Mouse (Mus musculus): ENCODE measurements around the gene Ptpre.

The Ptpre gene

GRCm38 (mm10) chr7:135580306-135581091 is 43.2 kb downstream of the Ptpre start:
- DNase-seq: no peak

DNA sequence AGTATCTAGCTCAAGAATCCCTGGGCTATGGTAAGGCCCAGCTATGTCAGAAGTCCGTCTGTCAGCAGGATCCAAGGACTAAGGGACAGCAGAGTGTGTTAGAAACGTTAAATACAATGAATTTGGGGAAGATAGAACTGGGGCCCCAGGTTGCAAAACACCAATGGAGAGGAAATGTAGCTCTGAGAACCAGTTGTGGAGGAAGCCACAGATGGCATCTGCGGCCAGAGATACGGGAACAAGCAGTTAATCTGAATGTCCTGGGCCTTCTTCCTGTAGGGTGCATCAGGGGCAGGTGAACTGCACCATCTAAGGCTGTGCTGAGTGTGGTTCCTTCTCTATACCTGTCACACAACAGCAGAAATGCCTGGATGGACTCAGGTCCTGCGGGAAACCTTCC is 43.8 kb downstream of the Ptpre start:
- no peak for DNase-seq

- no peak for DNase-seq
Measured at GRCm38 (mm10) chr7:135585125-135585687, 47.9 kb downstream of the Ptpre start.

DNA sequence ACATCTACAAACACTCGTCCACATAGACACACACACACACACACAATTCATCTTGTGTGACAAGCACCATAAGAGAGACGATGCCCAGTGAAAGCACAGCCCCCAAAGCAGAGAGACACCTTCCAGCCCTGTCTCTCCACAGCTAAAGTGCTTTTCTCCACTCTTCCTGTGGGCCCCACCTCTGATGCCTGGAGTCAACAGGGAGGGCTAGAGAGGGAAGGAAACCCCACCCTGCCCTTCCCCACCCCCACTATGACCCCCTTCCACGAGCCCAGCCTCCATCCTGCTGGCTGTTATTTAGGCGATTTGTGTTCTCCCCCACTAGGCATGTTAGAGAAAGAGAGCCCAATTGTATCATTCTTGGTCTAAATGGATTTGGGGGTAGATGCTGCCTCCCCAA is 49.1 kb downstream of the Ptpre start:
- DNase-seq: no peak

DNA sequence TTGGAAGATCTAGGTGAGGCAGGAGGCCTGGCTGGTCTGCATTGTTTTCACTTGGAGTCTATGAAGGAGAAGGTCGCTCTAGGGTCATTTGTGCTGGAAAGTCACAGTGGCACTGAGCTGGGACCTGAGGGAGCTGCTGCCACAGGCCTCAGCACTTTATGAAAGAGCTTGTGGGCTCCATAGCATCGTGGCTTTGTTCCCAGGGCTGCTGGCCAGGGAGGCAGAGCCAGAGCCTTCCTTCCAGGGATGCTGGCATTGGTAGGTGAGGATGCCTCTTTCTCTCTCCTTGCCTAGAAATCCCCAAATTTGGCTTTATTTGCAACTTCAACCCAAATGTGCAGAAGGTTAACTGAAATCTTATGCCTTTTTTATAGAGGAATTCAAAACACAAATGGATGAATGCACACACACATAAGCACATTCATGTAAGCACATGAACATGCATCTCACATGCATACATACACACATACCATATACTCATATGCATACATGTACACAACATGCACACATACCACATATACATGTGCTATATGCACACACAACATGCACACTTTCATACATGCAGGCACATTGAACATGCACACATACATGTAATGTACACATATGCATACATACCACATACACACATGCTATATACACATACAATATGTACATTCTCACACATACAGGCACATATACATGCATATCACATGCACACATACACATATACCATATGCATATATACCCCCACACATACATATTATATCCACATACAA is 50.7 kb downstream of the Ptpre start:
- peak; percentile 35 for DNase-seq

DNA sequence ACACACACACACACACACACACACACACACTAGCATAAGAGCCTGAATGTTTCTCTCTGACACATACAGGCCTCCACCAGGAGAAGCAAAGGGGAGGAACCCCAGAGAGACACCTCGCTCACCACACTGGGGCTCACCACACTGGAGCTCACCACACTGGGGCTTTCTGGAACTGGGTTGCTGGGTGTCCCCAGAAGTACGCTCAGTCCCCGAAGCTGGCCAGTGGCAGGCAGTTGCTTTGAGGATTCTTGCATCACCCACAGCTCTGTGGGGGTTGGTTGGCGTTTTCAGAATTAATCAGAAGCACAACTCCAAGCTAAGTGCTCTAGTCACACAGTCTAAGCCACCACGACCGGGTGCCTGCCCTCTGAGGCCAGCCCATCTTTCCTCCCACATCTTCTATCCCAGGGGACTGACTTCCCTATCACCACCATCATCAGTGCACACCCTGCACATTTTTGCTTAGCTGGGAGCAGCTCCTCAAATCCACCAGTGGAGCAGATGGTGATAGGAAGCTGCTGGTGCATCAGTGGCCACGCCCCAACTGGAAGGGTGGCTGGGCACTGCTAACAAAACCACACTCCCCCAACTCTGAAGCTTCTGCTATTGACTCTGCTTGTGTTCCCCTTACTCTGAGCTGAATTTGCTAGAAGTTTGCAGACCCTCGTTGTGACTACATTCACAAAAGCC is 51.5 kb downstream of the Ptpre start:
- DNase-seq: no peak

DNA sequence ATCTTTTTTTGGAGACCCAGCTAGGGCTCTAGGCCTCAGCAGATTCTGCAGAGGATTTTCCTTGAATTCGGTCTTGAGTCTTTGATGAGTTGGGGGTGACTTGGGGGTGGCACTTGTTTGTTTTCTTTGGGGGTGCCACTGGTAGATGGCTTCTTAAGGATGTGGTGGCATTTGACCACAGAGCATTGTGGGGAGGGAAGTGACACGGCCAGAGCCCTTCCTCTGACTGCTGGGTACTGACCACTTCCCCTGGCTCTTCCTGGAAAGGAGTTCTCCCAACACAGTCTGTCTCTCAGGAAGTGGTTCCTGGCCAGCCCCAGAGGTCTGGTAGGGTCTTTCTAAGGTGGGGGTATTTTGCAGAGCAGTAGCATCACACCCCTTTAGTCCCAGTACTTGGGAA is 54.2 kb downstream of the Ptpre start:
- no peak for DNase-seq

GRCm38 (mm10) chr7:135593286-135593685 is 56.0 kb downstream of the Ptpre start:
- DNase-seq: no peak

DNA sequence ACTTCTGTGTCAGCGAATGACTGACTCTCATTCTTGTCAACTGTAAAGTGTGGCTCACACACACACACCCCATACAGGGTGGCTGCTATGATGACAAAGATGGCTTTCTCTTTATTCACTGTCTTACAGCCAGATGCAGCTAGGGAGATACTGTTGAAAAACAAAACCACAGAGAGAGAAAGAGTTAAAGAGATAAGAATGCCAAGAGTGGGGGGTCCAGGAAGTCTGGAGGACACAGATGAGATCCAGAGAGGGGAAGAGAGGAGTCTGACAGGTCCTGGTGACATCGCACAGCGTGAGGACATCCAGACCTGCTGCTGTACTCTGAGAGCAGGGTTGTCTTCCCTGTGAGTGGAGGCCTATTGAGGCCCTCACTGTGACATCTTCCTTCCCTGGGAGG is 56.5 kb downstream of the Ptpre start:
- no peak for DNase-seq

DNA sequence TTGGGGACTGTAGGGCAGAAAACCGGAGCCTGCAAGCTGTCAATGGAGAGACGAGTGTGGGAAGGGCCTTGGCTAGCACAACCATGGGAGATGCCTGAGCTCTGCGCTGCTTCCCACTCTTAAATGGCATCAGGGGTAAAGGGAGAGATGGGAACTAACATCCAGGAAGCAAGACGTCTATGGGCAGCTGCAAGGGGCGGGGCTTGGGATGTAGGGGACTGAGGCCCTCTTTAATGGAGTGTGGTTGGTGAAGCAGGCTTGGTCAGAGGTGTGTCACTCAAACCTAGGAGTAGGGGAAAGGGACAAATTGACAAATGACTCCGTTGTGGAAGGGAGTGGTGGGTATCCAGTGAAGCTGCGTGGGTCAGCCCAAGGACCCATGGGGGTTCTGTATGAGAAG is 57.4 kb downstream of the Ptpre start:
- DNase-seq: no peak

- DNase-seq: no peak
Measured at GRCm38 (mm10) chr7:135595640-135596174, 58.4 kb downstream of the Ptpre start.

DNA sequence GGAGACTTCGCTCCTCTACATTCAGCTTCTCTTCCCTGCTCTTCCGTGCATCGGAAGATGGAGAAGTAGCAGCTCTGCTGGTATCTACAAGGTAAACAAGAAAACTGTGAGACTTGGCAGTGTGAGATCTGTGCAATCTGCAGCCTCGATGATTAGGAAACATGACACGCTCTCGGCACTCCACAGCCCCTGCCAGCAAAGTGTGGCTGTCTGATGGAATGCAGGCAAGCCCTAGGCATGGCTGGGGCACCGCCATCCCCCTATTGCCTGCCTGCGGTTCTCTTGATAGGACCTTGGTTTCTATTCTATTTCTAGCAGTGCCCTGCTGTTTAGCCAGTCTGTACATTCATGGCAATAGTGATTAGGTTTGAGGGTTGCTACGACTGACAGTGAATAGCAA is 59.7 kb downstream of the Ptpre start:
- no peak for DNase-seq

DNA sequence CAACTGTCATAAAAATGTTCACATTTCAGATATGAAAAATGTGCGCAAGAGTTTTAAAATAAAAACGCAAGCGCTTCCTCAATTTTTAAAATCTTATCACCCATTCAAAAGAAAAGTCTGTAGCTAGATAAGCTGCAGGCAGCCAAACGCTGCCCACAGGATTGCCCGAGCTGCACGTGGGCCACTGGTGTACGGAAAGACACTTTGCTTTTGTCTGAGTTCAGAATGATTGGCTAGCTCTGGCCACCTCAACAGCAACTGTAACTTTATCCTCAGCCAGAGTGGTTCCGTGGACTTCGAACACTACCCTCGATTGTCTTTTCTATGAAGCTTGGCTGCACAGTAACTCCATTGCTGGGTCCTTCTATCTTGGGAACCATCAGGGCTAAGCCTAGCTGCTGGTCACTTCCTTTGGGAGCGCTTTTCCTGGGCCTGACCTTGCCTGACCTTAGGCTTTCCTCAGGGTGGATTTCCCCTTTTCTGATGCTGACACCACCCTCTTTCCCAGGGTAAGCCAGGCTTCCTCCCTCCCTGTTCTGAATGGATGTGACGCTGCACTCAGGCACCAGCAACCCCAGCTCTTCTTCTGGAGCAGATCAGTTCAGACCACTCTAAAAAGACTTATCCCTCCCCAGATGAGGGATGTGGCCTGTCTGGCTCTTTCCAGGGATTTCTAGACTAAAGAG is 60.5 kb downstream of the Ptpre start:
- DNase-seq: no peak

DNA sequence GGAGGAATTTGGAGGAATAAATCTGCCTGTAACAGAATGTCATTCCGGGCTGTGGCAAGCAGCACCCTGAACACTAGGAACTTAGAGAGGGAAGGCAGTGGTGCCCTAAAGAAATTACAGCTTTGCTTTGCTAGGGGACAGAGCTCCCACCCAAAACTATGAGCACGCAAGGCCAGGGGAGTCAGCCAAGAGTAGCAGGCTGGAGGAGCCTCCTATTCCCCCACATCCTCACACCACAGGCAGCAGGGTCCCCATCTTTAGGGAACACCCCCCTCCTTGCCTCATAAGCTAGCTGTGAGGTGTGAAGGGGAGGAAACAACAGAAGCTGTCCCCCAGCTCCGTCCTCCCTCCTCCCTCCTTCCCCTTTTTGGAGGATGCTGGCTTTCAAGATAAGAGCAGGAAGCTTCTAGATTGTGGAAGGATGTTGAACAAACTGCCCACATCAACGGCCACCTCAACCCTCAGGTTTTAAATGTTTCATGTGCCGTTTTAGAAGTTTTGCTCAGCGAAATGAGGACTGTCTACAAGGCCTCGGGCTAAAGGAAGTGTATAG is 61.1 kb downstream of the Ptpre start:
- DNase-seq: no peak

- DNase-seq: no peak
Measured at GRCm38 (mm10) chr7:135600076-135600475, 62.8 kb downstream of the Ptpre start.

DNA sequence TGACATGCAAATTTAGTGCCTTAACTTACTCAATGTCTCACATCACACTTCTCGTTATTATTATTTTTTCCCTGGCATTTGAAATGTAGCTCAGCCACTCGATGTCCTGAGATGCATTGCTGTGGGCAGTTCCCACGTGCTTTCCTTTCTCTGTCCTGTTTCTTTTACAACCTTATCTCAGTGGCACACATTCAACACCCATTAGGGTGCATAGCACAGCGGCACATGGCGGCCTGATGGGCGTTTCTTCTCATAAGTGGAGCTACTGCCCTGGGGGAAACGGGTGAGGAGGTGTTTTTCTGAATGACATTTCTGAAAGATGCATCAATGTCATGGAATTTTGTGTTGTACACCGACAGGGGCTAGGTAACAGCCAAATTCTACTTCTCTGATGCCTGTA is 64.3 kb downstream of the Ptpre start:
- DNase-seq: no peak

DNA sequence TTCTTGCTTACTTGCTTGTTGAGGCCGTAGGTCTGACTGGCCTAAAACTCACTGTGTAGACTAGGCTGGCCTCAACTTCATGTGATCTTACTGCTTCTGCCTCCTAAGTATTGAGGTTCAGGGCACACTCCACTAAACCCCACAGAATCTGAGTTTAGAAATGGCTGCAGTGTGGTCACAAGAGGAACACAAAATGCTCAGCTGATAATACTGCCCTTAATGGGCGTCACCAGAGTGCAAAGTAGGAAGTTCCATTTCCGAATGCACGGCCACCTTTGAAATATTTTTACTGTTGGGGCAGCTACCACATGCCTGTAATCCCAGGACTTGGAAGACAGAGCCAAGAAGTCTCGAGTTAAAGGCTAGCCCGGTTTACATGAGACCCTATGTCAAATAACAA is 65.0 kb downstream of the Ptpre start:
- DNase-seq: no peak

DNA sequence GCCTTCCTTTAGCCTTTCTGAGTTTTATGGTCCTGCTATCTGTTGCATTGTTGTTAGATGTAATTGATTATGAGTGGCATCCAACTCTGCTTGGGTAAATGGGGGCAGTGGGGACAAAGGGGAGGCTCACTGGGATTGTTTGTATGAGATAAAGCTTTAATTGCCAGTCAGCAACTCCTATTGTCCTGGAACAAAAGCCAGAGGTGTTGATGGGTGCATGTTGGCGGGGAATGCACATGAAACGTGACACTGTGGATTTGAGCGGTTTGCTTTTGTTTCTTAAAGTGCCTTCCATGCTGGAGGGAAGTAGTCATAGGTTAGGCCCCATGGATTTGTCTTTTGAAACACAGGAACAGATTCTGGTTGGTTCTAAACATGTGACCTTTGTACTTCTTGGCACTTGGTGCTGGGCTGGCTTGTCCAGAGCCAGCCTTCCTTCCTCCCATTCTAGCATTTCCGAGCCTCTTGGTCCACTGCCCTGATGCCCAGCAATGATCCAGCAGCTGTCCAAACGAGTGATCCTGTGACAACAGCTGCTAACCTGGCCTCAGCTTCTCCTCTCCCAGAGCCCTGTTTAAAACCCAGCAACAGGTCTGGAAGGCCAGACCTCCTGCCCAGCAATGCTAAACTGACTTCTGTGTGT is 65.7 kb downstream of the Ptpre start:
- no peak for DNase-seq

DNA sequence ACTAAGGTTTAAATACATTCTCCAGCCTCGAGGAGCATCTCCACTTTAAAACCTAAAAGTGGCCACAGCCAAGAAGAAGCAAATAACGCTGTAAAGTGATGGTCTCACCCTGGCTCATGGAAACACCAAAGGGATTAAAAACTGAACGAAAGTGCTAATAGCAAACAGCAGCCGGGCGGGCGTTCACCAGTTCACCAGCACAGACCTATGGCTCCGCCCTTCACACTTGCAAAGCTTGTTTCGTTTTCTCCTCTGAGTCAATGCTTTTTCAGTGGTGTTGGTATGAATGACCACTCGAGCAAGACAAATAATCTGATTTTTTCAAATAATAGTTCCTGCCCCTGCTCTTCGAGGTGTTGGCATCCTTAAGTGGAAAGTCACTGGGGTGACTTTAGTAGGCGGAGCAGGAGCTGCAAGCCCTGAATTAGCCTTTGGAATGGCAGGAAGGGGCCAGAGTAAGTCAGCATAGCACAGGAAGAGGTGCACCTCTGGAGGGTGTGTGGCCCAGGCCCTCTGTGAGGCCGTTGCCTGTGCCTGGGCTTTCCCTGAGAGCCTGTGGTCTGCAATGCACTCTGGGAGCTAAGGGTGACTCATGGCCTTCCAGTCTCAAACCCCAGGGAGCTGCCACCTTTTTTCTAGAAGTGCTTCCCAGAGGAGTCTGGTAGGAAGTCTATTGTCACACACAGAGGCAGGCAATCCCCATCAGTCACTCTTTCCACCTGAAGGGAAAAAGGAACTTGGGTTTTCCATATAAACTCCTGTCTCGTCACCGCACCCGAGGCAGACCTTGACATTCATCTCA is 67.9 kb downstream of the Ptpre start:
- no peak for DNase-seq

GRCm38 (mm10) chr7:135605804-135606072 is 68.5 kb downstream of the Ptpre start:
- no peak for DNase-seq

DNA sequence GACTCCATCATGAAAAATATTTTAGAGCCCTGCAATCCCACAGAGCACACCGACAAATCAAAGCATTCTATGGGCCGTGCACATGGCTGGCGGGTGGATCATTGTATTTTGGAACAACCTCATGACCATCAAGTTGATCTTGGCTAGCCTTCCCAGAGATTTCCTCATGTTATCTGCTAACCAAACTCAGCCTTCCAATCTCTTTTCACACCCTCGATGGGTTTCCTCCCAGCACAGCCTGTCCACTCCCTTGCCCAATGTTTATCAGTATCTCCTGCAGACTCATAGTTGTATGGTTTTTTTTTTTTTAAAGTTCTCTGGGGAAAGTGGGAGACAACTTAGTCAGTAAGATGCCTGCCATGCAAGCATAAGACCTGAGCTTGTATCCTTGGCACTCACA is 70.9 kb downstream of the Ptpre start:
- DNase-seq: no peak

Data from cerebellum, adult 8-10 months (tissue).